Mouse (Mus musculus): Measurements from ENCODE around the gene Gcn1l1. TPM values are rescaled to one million over a fixed set of nuclear protein-coding genes. Genes with fewer than 3 reads are reported as not detected.

Gene Gcn1l1
- polyA plus RNA-seq, 1 experiment from 2014 or later = 39.6 TPM

- H3K4me3 ChIP-seq (ENCODE audit: low read depth, low read length) = no peak overlapping the region
- no peaks in the 10 kb centered on the region for H3K36me3 ChIP-seq (ENCODE audit: control insufficient read depth, insufficient read depth, low read length)
- H3K27ac ChIP-seq (replicated peaks; ENCODE audit: low read depth, low read length) = no peak overlapping the region
- no peaks in the 10 kb centered on the region for H3K9me3 ChIP-seq (ENCODE audit: control insufficient read depth, low read length)
- no peaks in the 10 kb centered on the region for H3K27me3 ChIP-seq (ENCODE audit: control insufficient read depth, insufficient read depth, low read length)
- no peak for DNase-seq (ENCODE audit: low spot score)
- H3K4me1 ChIP-seq (ENCODE audit: control insufficient read depth, insufficient read depth, low read length) = peaks cover 64% of the 10 kb centered on the region
- WGBS = 68% methylated on average over 8 of the region's 8 CpGs
- H3K9ac ChIP-seq (ENCODE audit: low read length) = no peak overlapping the region
- no peak for ATAC-seq (ENCODE audit: insufficient number of reproducible peaks, low FRiP score, low TSS enrichment, low read depth)
- H3K4me2 ChIP-seq (ENCODE audit: low read depth, severe bottlenecking) = no peak overlapping the region
These were observed 35.7 kb upstream of the Gcn1l1 start for GRCm38 (mm10) chr5:115529364-115529741.

GRCm38 (mm10) chr5:115529742-115530446 is 35.2 kb upstream of the Gcn1l1 start:
- WGBS = 70% methylated on average over 7 of the region's 7 CpGs
- Histone ChIP-seq H3K27ac (replicated peaks; ENCODE audit: low read depth, low read length) (peak overlapping the region; percentile 65), H3K9me3 (ENCODE audit: control insufficient read depth, low read length) (no peaks in the 10 kb centered on the region), H3K4me3 (ENCODE audit: low read depth, low read length) (no peak overlapping the region), H3K36me3 (ENCODE audit: control insufficient read depth, insufficient read depth, low read length) (no peaks in the 10 kb centered on the region), H3K4me1 (ENCODE audit: control insufficient read depth, insufficient read depth, low read length) (peaks cover 64% of the 10 kb centered on the region), H3K9ac (ENCODE audit: low read length) (no peak overlapping the region), H3K4me2 (ENCODE audit: low read depth, severe bottlenecking) (no peak overlapping the region), H3K27me3 (ENCODE audit: control insufficient read depth, insufficient read depth, low read length) (no peaks in the 10 kb centered on the region)
- ATAC-seq (ENCODE audit: insufficient number of reproducible peaks, low FRiP score, low TSS enrichment, low read depth) (no peak), DNase-seq (ENCODE audit: low spot score) (no peak)

GRCm38 (mm10) chr5:115530447-115530809 is 34.6 kb upstream of the Gcn1l1 start:
- DNase-seq (ENCODE audit: low spot score) (no peak), ATAC-seq (ENCODE audit: insufficient number of reproducible peaks, low FRiP score, low TSS enrichment, low read depth) (no peak)
- Histone ChIP-seq H3K9me3 (ENCODE audit: control insufficient read depth, low read length) (no peaks in the 10 kb centered on the region), H3K4me3 (ENCODE audit: low read depth, low read length) (no peak overlapping the region), H3K4me1 (ENCODE audit: control insufficient read depth, insufficient read depth, low read length) (peaks cover 64% of the 10 kb centered on the region), H3K27me3 (ENCODE audit: control insufficient read depth, insufficient read depth, low read length) (no peaks in the 10 kb centered on the region), H3K9ac (ENCODE audit: low read length) (no peak overlapping the region), H3K27ac (replicated peaks; ENCODE audit: low read depth, low read length) (peak overlapping the region; percentile 65), H3K4me2 (ENCODE audit: low read depth, severe bottlenecking) (no peak overlapping the region), H3K36me3 (ENCODE audit: control insufficient read depth, insufficient read depth, low read length) (no peaks in the 10 kb centered on the region)
- 61% methylated on average over 8 of the region's 8 CpGs for WGBS

- peak overlapping the region; percentile 18; the same call in 1 of the 2 replicates for H3K9ac ChIP-seq (ENCODE audit: low read length)
- peak overlapping the region; percentile 33; the same call in 1 of the 2 replicates for H3K27ac ChIP-seq (replicated peaks; ENCODE audit: low read depth, low read length)
- peak overlapping the region; percentile 13; the same call in 1 of the 2 replicates for H3K4me2 ChIP-seq (ENCODE audit: low read depth, severe bottlenecking)
- no peak for DNase-seq (ENCODE audit: low spot score)
- H3K4me3 ChIP-seq (ENCODE audit: low read depth, low read length) = no peak overlapping the region
- peaks cover 62% of the 10 kb centered on the region for H3K4me1 ChIP-seq (ENCODE audit: control insufficient read depth, insufficient read depth, low read length)
- H3K27me3 ChIP-seq (ENCODE audit: control insufficient read depth, insufficient read depth, low read length) = no peaks in the 10 kb centered on the region
- WGBS = 39% methylated on average over 18 of the region's 18 CpGs
- no peaks in the 10 kb centered on the region for H3K36me3 ChIP-seq (ENCODE audit: control insufficient read depth, insufficient read depth, low read length)
- no peak for ATAC-seq (ENCODE audit: insufficient number of reproducible peaks, low FRiP score, low TSS enrichment, low read depth)
- H3K9me3 ChIP-seq (ENCODE audit: control insufficient read depth, low read length) = no peaks in the 10 kb centered on the region
These were observed 33.3 kb upstream of the Gcn1l1 start for GRCm38 (mm10) chr5:115531671-115532270.

- H3K27ac ChIP-seq (replicated peaks; ENCODE audit: low read depth, low read length) = 0 out of 2 replicates have a peak overlapping the region, but pooled peaks have one; percentile 11
- peak; percentile 49 for DNase-seq (ENCODE audit: low spot score)
- peaks cover 63% of the 10 kb centered on the region for H3K4me1 ChIP-seq (ENCODE audit: control insufficient read depth, insufficient read depth, low read length)
- H3K9ac ChIP-seq (ENCODE audit: low read length) = no peak overlapping the region
- H3K9me3 ChIP-seq (ENCODE audit: control insufficient read depth, low read length) = no peaks in the 10 kb centered on the region
- no peaks in the 10 kb centered on the region for H3K27me3 ChIP-seq (ENCODE audit: control insufficient read depth, insufficient read depth, low read length)
- peak overlapping the region; percentile 8; the same call in 1 of the 2 replicates for H3K4me2 ChIP-seq (ENCODE audit: low read depth, severe bottlenecking)
- H3K4me3 ChIP-seq (ENCODE audit: low read depth, low read length) = no peak overlapping the region
- 3% methylated on average over 16 of the region's 16 CpGs for WGBS
- no peak for ATAC-seq (ENCODE audit: insufficient number of reproducible peaks, low FRiP score, low TSS enrichment, low read depth)
- H3K36me3 ChIP-seq (ENCODE audit: control insufficient read depth, insufficient read depth, low read length) = no peaks in the 10 kb centered on the region
These were observed 30.7 kb upstream of the Gcn1l1 start for GRCm38 (mm10) chr5:115534290-115534731.

- WGBS = 20% methylated on average over 8 of the region's 8 CpGs
- Histone ChIP-seq H3K9me3 (ENCODE audit: control insufficient read depth, low read length) (no peaks in the 10 kb centered on the region), H3K27ac (replicated peaks; ENCODE audit: low read depth, low read length) (no peak overlapping the region; the same call in 1 of the 2 replicates), H3K4me3 (ENCODE audit: low read depth, low read length) (no peak overlapping the region), H3K9ac (ENCODE audit: low read length) (no peak overlapping the region), H3K27me3 (ENCODE audit: control insufficient read depth, insufficient read depth, low read length) (no peaks in the 10 kb centered on the region), H3K4me2 (ENCODE audit: low read depth, severe bottlenecking) (no peak overlapping the region), H3K4me1 (ENCODE audit: control insufficient read depth, insufficient read depth, low read length) (peaks cover 59% of the 10 kb centered on the region), H3K36me3 (ENCODE audit: control insufficient read depth, insufficient read depth, low read length) (no peaks in the 10 kb centered on the region)
- DNase-seq (ENCODE audit: low spot score) (no peak), ATAC-seq (ENCODE audit: insufficient number of reproducible peaks, low FRiP score, low TSS enrichment, low read depth) (no peak)
These were observed 30.2 kb upstream of the Gcn1l1 start for GRCm38 (mm10) chr5:115534856-115535255.

GRCm38 (mm10) chr5:115535635-115536034 is 29.4 kb upstream of the Gcn1l1 start:
- Histone ChIP-seq H3K27me3 (ENCODE audit: control insufficient read depth, insufficient read depth, low read length) (no peaks in the 10 kb centered on the region), H3K27ac (replicated peaks; ENCODE audit: low read depth, low read length) (no peak overlapping the region), H3K36me3 (ENCODE audit: control insufficient read depth, insufficient read depth, low read length) (no peaks in the 10 kb centered on the region), H3K9me3 (ENCODE audit: control insufficient read depth, low read length) (no peaks in the 10 kb centered on the region), H3K9ac (ENCODE audit: low read length) (no peak overlapping the region), H3K4me1 (ENCODE audit: control insufficient read depth, insufficient read depth, low read length) (peaks cover 52% of the 10 kb centered on the region), H3K4me2 (ENCODE audit: low read depth, severe bottlenecking) (no peak overlapping the region), H3K4me3 (ENCODE audit: low read depth, low read length) (no peak overlapping the region)
- ATAC-seq (ENCODE audit: insufficient number of reproducible peaks, low FRiP score, low TSS enrichment, low read depth) (no peak), DNase-seq (ENCODE audit: low spot score) (no peak)
- 38% methylated on average over 7 of the region's 7 CpGs for WGBS

GRCm38 (mm10) chr5:115538017-115538692 is 26.9 kb upstream of the Gcn1l1 start:
- Histone ChIP-seq H3K27ac (replicated peaks; ENCODE audit: low read depth, low read length) (no peak overlapping the region), H3K9me3 (ENCODE audit: control insufficient read depth, low read length) (no peaks in the 10 kb centered on the region), H3K27me3 (ENCODE audit: control insufficient read depth, insufficient read depth, low read length) (no peaks in the 10 kb centered on the region), H3K36me3 (ENCODE audit: control insufficient read depth, insufficient read depth, low read length) (no peaks in the 10 kb centered on the region), H3K4me2 (ENCODE audit: low read depth, severe bottlenecking) (no peak overlapping the region), H3K4me1 (ENCODE audit: control insufficient read depth, insufficient read depth, low read length) (peaks cover 45% of the 10 kb centered on the region), H3K9ac (ENCODE audit: low read length) (no peak overlapping the region), H3K4me3 (ENCODE audit: low read depth, low read length) (no peak overlapping the region)
- DNase-seq (ENCODE audit: low spot score) (no peak), ATAC-seq (ENCODE audit: insufficient number of reproducible peaks, low FRiP score, low TSS enrichment, low read depth) (no peak)
- WGBS = 75% methylated on average over 13 of the region's 13 CpGs
